Mouse (Mus musculus) layer of hippocampus, adult 18-20 months (tissue): ENCODE measurements at regions not wholly inside any gene's neighbourhood (a gene's known extent, or its start where the extent isn't known, plus 50 kb on each side); places are given as distances from the start of the nearest gene placed in this dataset.
A peak's percentile ranks its signal among the peaks of the same experiment; 100 is the strongest.
"Not testable (repeated sequence)": the region's sequence is repeated elsewhere in the genome, so short reads cannot be mapped to it uniquely, and the experiment has no call there.

Source experiments
- DNase-seq, 2 experiments: peaks; one replicate each; pipeline ENCODE4 v3.0.0; 2022; ENCODE audit warnings: low spot score in 2 of 2

GRCm38 (mm10) chr3:39768981-39769568 lies 762.0 kb upstream of the Intu start:
- no peak for DNase-seq

GRCm38 (mm10) chr3:39776278-39777039 lies 754.6 kb upstream of the Intu start:
- DNase-seq: no peak

GRCm38 (mm10) chr3:39779690-39780218 lies 751.3 kb upstream of the Intu start:
- no peak for DNase-seq

- no peak for DNase-seq
These were observed 750.8 kb upstream of the Intu start for GRCm38 (mm10) chr3:39780270-39780669.

- DNase-seq: peak in 1 of 2 experiments; percentile 62
These were observed 746.2 kb upstream of the Intu start for GRCm38 (mm10) chr3:39784901-39785300.

- no peak for DNase-seq
These were observed 721.5 kb upstream of the Intu start for GRCm38 (mm10) chr3:39809586-39809985.

- DNase-seq: peak; percentile 45 to 88
These were observed 716.3 kb upstream of the Intu start for GRCm38 (mm10) chr3:39814814-39815213.

- no peak for DNase-seq
These were observed 700.5 kb upstream of the Intu start for GRCm38 (mm10) chr3:39830488-39831056.

GRCm38 (mm10) chr3:39838377-39839145 lies 692.5 kb upstream of the Intu start:
- no peak for DNase-seq

GRCm38 (mm10) chr3:39840946-39841345 lies 690.1 kb upstream of the Intu start:
- peak; percentile 60 to 74 for DNase-seq

GRCm38 (mm10) chr3:39845123-39845522 lies 686.0 kb upstream of the Intu start:
- no peak for DNase-seq

GRCm38 (mm10) chr3:39848829-39849228 lies 682.3 kb upstream of the Intu start:
- DNase-seq: no peak

- DNase-seq: no peak
These were observed 673.8 kb upstream of the Intu start for GRCm38 (mm10) chr3:39857214-39857839.

GRCm38 (mm10) chr3:39876046-39876445 lies 655.0 kb upstream of the Intu start:
- not testable (repeated sequence) for DNase-seq

GRCm38 (mm10) chr3:39884370-39884769 lies 646.7 kb upstream of the Intu start:
- DNase-seq: no peak

- DNase-seq: no peak
These were observed 642.7 kb upstream of the Intu start for GRCm38 (mm10) chr3:39888376-39888775.

GRCm38 (mm10) chr3:39889222-39889621 lies 641.9 kb upstream of the Intu start:
- DNase-seq: no peak

- DNase-seq: no peak
These were observed 632.1 kb upstream of the Intu start for GRCm38 (mm10) chr3:39898961-39899360.

GRCm38 (mm10) chr3:39900207-39900606 lies 630.9 kb upstream of the Intu start:
- no peak for DNase-seq

- DNase-seq: no peak
These were observed 626.7 kb upstream of the Intu start for GRCm38 (mm10) chr3:39904377-39904776.
